Comparison of ENCODE assay signal across 8 mouse cellular contexts in the genomic region with DNA sequence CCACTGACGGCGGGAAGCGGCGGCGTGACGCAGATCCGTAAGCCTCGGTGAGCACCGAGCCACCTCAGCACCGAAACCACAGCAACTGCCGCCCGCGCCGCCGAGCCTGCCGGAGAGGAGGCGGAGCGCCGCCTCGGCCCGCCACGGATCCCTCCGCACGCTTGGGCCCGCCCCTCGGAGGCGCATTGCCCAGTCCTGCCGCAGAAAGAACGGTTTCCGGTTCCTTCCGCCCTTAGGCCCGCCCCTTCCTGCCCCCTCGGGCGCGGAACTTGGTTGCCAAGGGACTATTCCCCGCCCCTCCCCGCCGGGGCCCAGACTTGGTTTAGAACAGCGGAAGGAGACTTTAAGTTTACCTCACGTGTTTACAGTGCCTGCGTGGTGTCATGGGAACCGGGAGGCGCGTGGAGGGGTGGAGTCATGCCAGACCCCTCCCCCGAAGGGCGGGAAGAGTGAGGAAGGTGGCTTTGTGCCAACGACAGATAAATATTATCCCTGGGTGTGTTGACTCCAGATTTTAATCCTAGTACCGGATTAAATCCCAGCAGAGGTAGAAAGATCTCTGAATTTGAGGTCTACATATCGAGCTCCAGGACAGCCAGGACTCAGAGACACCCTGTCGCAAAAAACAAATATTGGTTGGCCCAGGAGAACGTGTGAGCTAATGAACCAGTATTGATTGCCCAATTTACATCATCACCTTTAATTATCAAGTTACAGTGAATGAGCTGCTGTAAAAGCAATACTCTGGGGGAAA. TPM values are rescaled to one million over a fixed set of nuclear protein-coding genes. Genes with fewer than 3 reads are reported as not detected.
DNase-seq lines count a peak whose midpoint lies in the region; ATAC-seq and TF ChIP-seq lines count a peak whose summit lies in the region.

Cfap20 (minus strand) TSS at position 184 of the 754 bp plus-strand sequence.

- no peaks in the 10 kb centered on the region for H3K9me3 ChIP-seq in CH12.LX (replicated peaks; ENCODE audit: low read length)
- H3K9me3 ChIP-seq in forebrain, embryonic 11.5 days (ENCODE audit: control insufficient read depth, low read length), result no peaks in the 10 kb centered on the region
- H3K9me3 ChIP-seq in heart, embryonic 16.5 days (replicated peaks; ENCODE audit: control insufficient read depth, low read length), result no peaks in the 10 kb centered on the region
- no peaks in the 10 kb centered on the region for H3K9me3 ChIP-seq in liver, embryonic 15.5 days (replicated peaks)
- H3K9me3 ChIP-seq in neural tube, embryonic 12.5 days, result no peaks in the 10 kb centered on the region

- peak within 1 kb of the TSS; percentile 83 for H3K27ac ChIP-seq in CH12.LX (ENCODE audit: insufficient read depth, low read depth)
- H3K27ac ChIP-seq in forebrain, embryonic 11.5 days (ENCODE audit: low read depth, low read length), result peak within 1 kb of the TSS; percentile 82
- peak within 1 kb of the TSS; percentile 97 for H3K27ac ChIP-seq in heart, embryonic 16.5 days (ENCODE audit: low read length)
- peak within 1 kb of the TSS; percentile 90 for H3K27ac ChIP-seq in liver, embryonic 15.5 days (replicated peaks)
- peak within 1 kb of the TSS; percentile 75 for H3K27ac ChIP-seq in neural tube, embryonic 12.5 days

- peaks cover 22% of the 10 kb centered on the region for H3K79me2 ChIP-seq in CH12.LX (replicated peaks; ENCODE audit: control insufficient read depth, extremely low read depth, insufficient read depth, poor library complexity, severe bottlenecking)

- H3K4me1 ChIP-seq in CH12.LX (ENCODE audit: control insufficient read depth in 1 of 2, insufficient read depth in 2 of 2), result peaks cover 7 to 31% of the 10 kb centered on the region in 2 experiments
- H3K4me1 ChIP-seq in forebrain, embryonic 11.5 days (replicated peaks; ENCODE audit: control insufficient read depth, insufficient read depth, low read length), result peaks cover 13% of the 10 kb centered on the region; the same call in 1 of the 2 replicates
- peaks cover 31% of the 10 kb centered on the region for H3K4me1 ChIP-seq in heart, embryonic 16.5 days (ENCODE audit: control insufficient read depth, insufficient read depth, low read length)
- peaks cover 60% of the 10 kb centered on the region for H3K4me1 ChIP-seq in liver, embryonic 15.5 days (replicated peaks)
- peaks cover 37% of the 10 kb centered on the region for H3K4me1 ChIP-seq in neural tube, embryonic 12.5 days

- peak; percentile 99 for DNase-seq in CH12.LX (ENCODE audit: extremely low read depth)
- peak; percentile 99 for DNase-seq in c-Kit-positive CD71-positive TER-119-negative erythroid progenitor cells, embryonic 14.5 days (ENCODE audit: low read depth)
- peak; percentile 100 for DNase-seq in forebrain, embryonic 11.5 days (ENCODE audit: low spot score)
- peak; percentile 100 for DNase-seq in kidney, postnatal 36 days
- peak; percentile 99 for DNase-seq in telencephalon, adult 2 months (ENCODE audit: low read depth, low spot score)

- no peak for TF ChIP-seq CTCF in CH12.LX (conservative IDR thresholded peaks at IDR 0.05 in 1 of 2, IDR thresholded peaks at IDR 0.05 in 1 of 2; ENCODE audit: low read depth in 2 of 2, low read length in 2 of 2)

- peak within 1 kb of the TSS; percentile 90 for H3K9ac ChIP-seq in CH12.LX (ENCODE audit: insufficient read depth, low read depth)
- peak within 1 kb of the TSS; percentile 85 for H3K9ac ChIP-seq in forebrain, embryonic 11.5 days (ENCODE audit: low read length)
- H3K9ac ChIP-seq in heart, embryonic 16.5 days (ENCODE audit: low read length), result peak within 1 kb of the TSS; percentile 98
- peak within 1 kb of the TSS; percentile 90 for H3K9ac ChIP-seq in liver, embryonic 15.5 days
- peak within 1 kb of the TSS; percentile 84 for H3K9ac ChIP-seq in neural tube, embryonic 12.5 days

- TF ChIP-seq EP300 in CH12.LX (IDR thresholded peaks at IDR 0.05; ENCODE audit: low read length), result no peak

- peak; percentile 97 for ATAC-seq in forebrain, embryonic 11.5 days (replicated peaks; ENCODE audit: low FRiP score)
- ATAC-seq in heart, embryonic 16.5 days (replicated peaks; ENCODE audit: extremely low read depth, insufficient read depth, low FRiP score), result peak; percentile 93
- peak; percentile 96 for ATAC-seq in liver, embryonic 15.5 days (ENCODE audit: insufficient read depth)
- ATAC-seq in neural tube, embryonic 12.5 days (ENCODE audit: low FRiP score, low read depth), result peak; percentile 96

- 1% methylated on average over 47 of the region's 51 CpGs for WGBS in forebrain, embryonic 11.5 days
- WGBS in heart, embryonic 16.5 days, result 1% methylated on average over 47 of the region's 51 CpGs
- WGBS in liver, embryonic 15.5 days (ENCODE audit: insufficient replicate concordance), result under 1% methylated on average over 51 of the region's 51 CpGs
- under 1% methylated on average over 50 of the region's 51 CpGs for WGBS in neural tube, embryonic 12.5 days

- peak; percentile 71 for TF ChIP-seq POLR2A in CH12.LX (IDR thresholded peaks at IDR 0.05; ENCODE audit: low read depth, low read length)

- peak within 1 kb of the TSS; percentile 89 for H3K4me2 ChIP-seq in CH12.LX (ENCODE audit: insufficient read depth, low read depth, poor library complexity, severe bottlenecking)
- peak within 1 kb of the TSS; percentile 87 for H3K4me2 ChIP-seq in forebrain, embryonic 11.5 days (ENCODE audit: low read depth, low read length, severe bottlenecking)
- peak within 1 kb of the TSS; percentile 66 for H3K4me2 ChIP-seq in heart, embryonic 16.5 days (ENCODE audit: low read depth, low read length)
- peak within 1 kb of the TSS; percentile 90 for H3K4me2 ChIP-seq in liver, embryonic 15.5 days
- H3K4me2 ChIP-seq in neural tube, embryonic 12.5 days (replicated peaks), result peak within 1 kb of the TSS; percentile 85

- H3K27me3 ChIP-seq in CH12.LX (replicated peaks), result no peaks in the 10 kb centered on the region
- H3K27me3 ChIP-seq in forebrain, embryonic 11.5 days (ENCODE audit: control insufficient read depth, insufficient read depth, low read length), result no peaks in the 10 kb centered on the region
- H3K27me3 ChIP-seq in heart, embryonic 16.5 days (ENCODE audit: control insufficient read depth, insufficient read depth, low read length), result no peaks in the 10 kb centered on the region
- H3K27me3 ChIP-seq in liver, embryonic 15.5 days, result no peaks in the 10 kb centered on the region
- H3K27me3 ChIP-seq in neural tube, embryonic 12.5 days (replicated peaks), result no peaks in the 10 kb centered on the region

- no peak for TF ChIP-seq RAD21 in CH12.LX (IDR thresholded peaks at IDR 0.05; ENCODE audit: low read depth, low read length)

- peak within 1 kb of the TSS; percentile 90 to 95 (median 90) for H3K4me3 ChIP-seq in CH12.LX (replicated peaks in 1 of 3; ENCODE audit: low read depth in 2 of 3, low read length in 2 of 3, poor library complexity in 1 of 3)
- H3K4me3 ChIP-seq in forebrain, embryonic 11.5 days (ENCODE audit: low read depth, low read length), result peak within 1 kb of the TSS; percentile 83
- H3K4me3 ChIP-seq in heart, embryonic 16.5 days (ENCODE audit: low read length), result peak within 1 kb of the TSS; percentile 99
- peak within 1 kb of the TSS; percentile 95 for H3K4me3 ChIP-seq in liver, embryonic 15.5 days (replicated peaks)
- H3K4me3 ChIP-seq in neural tube, embryonic 12.5 days, result peak within 1 kb of the TSS; percentile 83

- peaks cover 0 to 12% of the 10 kb centered on the region in 2 experiments for H3K36me3 ChIP-seq in CH12.LX (replicated peaks in 1 of 2; ENCODE audit: control insufficient read depth in 1 of 2, insufficient read depth in 1 of 2, low read length in 1 of 2)
- no peaks in the 10 kb centered on the region for H3K36me3 ChIP-seq in forebrain, embryonic 11.5 days (ENCODE audit: control insufficient read depth, insufficient read depth, low read length)
- no peaks in the 10 kb centered on the region for H3K36me3 ChIP-seq in heart, embryonic 16.5 days (ENCODE audit: control insufficient read depth, insufficient read depth)
- H3K36me3 ChIP-seq in liver, embryonic 15.5 days (replicated peaks), result no peaks in the 10 kb centered on the region
- no peaks in the 10 kb centered on the region for H3K36me3 ChIP-seq in neural tube, embryonic 12.5 days

- in situ Hi-C loops in CH12.LX (cut with MboI; ENCODE audit: low pct_ligation_motif_present, low pct_unique_long_range_greater_than_20kb, low sequenced_read_pairs), result loop anchor here (10.0 kb wide), 1 partner anchor 70 kb away; no protein-coding TSS in a partner anchor

- dilution Hi-C loops in CH12.LX (cut with MboI; ENCODE audit: extremely low pct_ligation_motif_present, extremely low pct_unique_long_range_greater_than_20kb, low sequenced_read_pairs), result no loop called here

TF ChIP-seq in CH12.LX, 34 proteins besides CTCF, POLR2A, EP300 and RAD21 (continues in another document):
- TF ChIP-seq SMC3 (IDR thresholded peaks at IDR 0.05; ENCODE audit: low read depth, low read length), result no peak
- peak; percentile 33; the same call in 1 of the 2 replicates for TF ChIP-seq TCF12 (IDR thresholded peaks at IDR 0.05; ENCODE audit: low read depth, low read length)
- peak; percentile 32; the same call in 1 of the 2 replicates for TF ChIP-seq NELFE (IDR thresholded peaks at IDR 0.05; ENCODE audit: low read depth, low read length)
- TF ChIP-seq USF1 (IDR thresholded peaks at IDR 0.05; ENCODE audit: low read depth, low read length), result peak; percentile 59
- TF ChIP-seq E2F4 (IDR thresholded peaks at IDR 0.05; ENCODE audit: insufficient replicate concordance, low read depth, low read length), result 0 out of 2 replicates have a peak, but pooled peaks have one; percentile 67
- TF ChIP-seq ELF1 (IDR thresholded peaks at IDR 0.05; ENCODE audit: low read depth, low read length), result peak; percentile 89
- peak; percentile 35; the same call in 1 of the 2 replicates for TF ChIP-seq MEF2A (IDR thresholded peaks at IDR 0.05; ENCODE audit: borderline replicate concordance, low read depth, low read length)
- peak; percentile 85 for TF ChIP-seq HCFC1 (IDR thresholded peaks at IDR 0.05; ENCODE audit: low read depth, low read length)
- TF ChIP-seq MYC (IDR thresholded peaks at IDR 0.05; ENCODE audit: low read depth, low read length), result peak; percentile 80; the same call in 1 of the 2 replicates
- TF ChIP-seq CHD2 (IDR thresholded peaks at IDR 0.05; ENCODE audit: low read length), result peak; percentile 78
- TF ChIP-seq MAX (IDR thresholded peaks at IDR 0.05; ENCODE audit: low read length), result peak; percentile 94
- no peak for TF ChIP-seq POLR2AphosphoS2 (IDR thresholded peaks at IDR 0.05; ENCODE audit: low read depth, low read length)
- peak; percentile 69 for TF ChIP-seq ETS1 (conservative IDR thresholded peaks at IDR 0.05; ENCODE audit: low read depth, low read length)

RNA-seq across cellular contexts. Expression of gene Cfap20, which starts in this region (rescaled TPM):
- total RNA-seq in CH12.LX (2012; rRNA removed), result 53.1 and 57.2 TPM in 2 replicates
- total RNA-seq in CH12.LX (2014; rRNA removed), result 93.0 and 99.4 TPM in 2 replicates
- 53.4 and 74.7 TPM in 2 replicates for polyA plus RNA-seq in CH12.LX (2012; ENCODE audit: insufficient read length, low read depth)
- polyA plus RNA-seq in forebrain, embryonic 11.5 days (2014; fragmentation: Nextera tagmentation; extraction: Ambion mirVana), result 145 and 147 TPM in 2 replicates
- polyA plus RNA-seq in heart, embryonic 16.5 days (2015; fragmentation: Nextera tagmentation; extraction: Ambion mirVana), result 155 and 167 TPM in 2 replicates
- 28.2 and 31.5 TPM in 2 replicates for polyA plus RNA-seq in liver, embryonic 15.5 days (2015; fragmentation: Nextera tagmentation; extraction: Ambion mirVana)
- polyA plus RNA-seq in neural tube, embryonic 12.5 days (2016; fragmentation: Nextera tagmentation; extraction: Ambion mirVana), result 124 and 127 TPM in 2 replicates

Comparison
In these comparisons a context has a peak if more than half of its experiments do, and no peak if none do; other contexts are left out.
1. Peak in every context shown above with its lines: DNase-seq, ATAC-seq, H3K4me3 ChIP-seq and H3K27ac ChIP-seq.